In genomic region chr3:103192161-103192560, GRCm38 (mm10) we compare ENCODE assay signal across 7 mouse cellular contexts.
"Had no signal": no experiment of that assay in that cellular context is flagged by ENCODE, and none has a peak within 500 bp of the region (broad histone marks: within the 10 kb centered on the region; RNA-seq: fewer than 3 reads in every experiment).

No protein-coding gene starts in this region.

- DNase-seq: lung, adult 2 months; lung, postnatal 14 days; lung, postnatal 36 days; right cerebral cortex, postnatal 14 days; thymus, adult 18-20 months; thymus, postnatal 14 days; thymus, postnatal 36 days had no signal
